Mouse (Mus musculus) kidney, postnatal 0 days (tissue): ENCODE measurements around the gene Scn4a. TPM values are rescaled to one million over a fixed set of nuclear protein-coding genes. Genes with fewer than 3 reads are reported as not detected.

Source experiments
- ATAC-seq: fragments of 200-750 bp; cut with Nextera tagmentation; replicated peaks from 2 replicates; pipeline ENCODE4 v1.8.0; 2017; ENCODE audit warnings: low read depth, moderate number of reproducible peaks, moderate TSS enrichment, moderate library complexity; ENCODE audit not compliant: low FRiP score
- DNase-seq: peaks from one replicate; pipeline ENCODE4 v3.0.0-alpha.2; 2016; ENCODE audit warnings: low spot score
- H3K27ac ChIP-seq: fragments of 300-500 bp; sonication (generic); 2 replicates; pipeline ENCODE4 v1.5.1; 2014; ENCODE audit warnings: mild to moderate bottlenecking
- H3K27me3 ChIP-seq: fragments of 300-500 bp; sonication (generic); 2 replicates; pipeline ENCODE4 v1.6.1; 2014; ENCODE audit warnings: low read length, mixed read lengths; ENCODE audit not compliant: insufficient read depth
- H3K36me3 ChIP-seq: fragments of 300-500 bp; sonication (generic); 2 replicates; pipeline ENCODE4 v1.6.1; 2014; ENCODE audit warnings: low read length, mixed read lengths; ENCODE audit not compliant: insufficient read depth
- H3K4me1 ChIP-seq: fragments of 300-500 bp; sonication (generic); replicated peaks from 2 replicates; pipeline ENCODE4 v1.6.1; 2014; ENCODE audit warnings: antibody characterized with exemption, low read length, mixed read lengths; ENCODE audit not compliant: insufficient read depth
- H3K4me2 ChIP-seq: fragments of 300-500 bp; sonication (generic); 2 replicates; pipeline ENCODE4 v1.6.1; 2014; ENCODE audit warnings: mild to moderate bottlenecking, low read length, moderate library complexity, mixed read lengths
- H3K4me3 ChIP-seq: fragments of 300-500 bp; sonication (generic); replicated peaks from 2 replicates; pipeline ENCODE4 v1.5.1; 2014; ENCODE audit warnings: low read depth, low read length
- H3K9ac ChIP-seq: fragments of 300-500 bp; sonication (generic); 2 replicates; pipeline ENCODE4 v1.6.1; 2014; ENCODE audit warnings: low read depth, low read length
- H3K9me3 ChIP-seq: fragments of 300-500 bp; sonication (generic); replicated peaks from 2 replicates; pipeline ENCODE4 v1.6.1; 2016; ENCODE audit warnings: low read length, inconsistent platforms, mixed read lengths
- CTCF ChIP-seq: IDR thresholded peaks from 2 replicates; pipeline ENCODE4 v1.5.1; 2016; ENCODE audit warnings: antibody characterized with exemption, low read depth, mild to moderate bottlenecking, moderate library complexity
- WGBS: fragments of 180-500 bp; shearing (Covaris S2); extraction: QIAGEN DNeasy Blood & Tissue Kit; methylation state at CpG from one replicate; pipeline ENCODE4 v1.1.7; 2014; 5-methylcytosine and 5-hydroxymethylcytosine counted together
- polyA plus RNA-seq: library from polyadenylated mRNA; unstranded; fragments of >200 nt; fragmentation: Nextera tagmentation; extraction: Ambion mirVana; gene quantifications from 2 replicates; pipeline ENCODE4 v1.2.1, GENCODE M21; 2015

The Scn4a gene
- polyA plus RNA-seq, 1 experiment from 2014 or later, result 0.22 TPM

DNA sequence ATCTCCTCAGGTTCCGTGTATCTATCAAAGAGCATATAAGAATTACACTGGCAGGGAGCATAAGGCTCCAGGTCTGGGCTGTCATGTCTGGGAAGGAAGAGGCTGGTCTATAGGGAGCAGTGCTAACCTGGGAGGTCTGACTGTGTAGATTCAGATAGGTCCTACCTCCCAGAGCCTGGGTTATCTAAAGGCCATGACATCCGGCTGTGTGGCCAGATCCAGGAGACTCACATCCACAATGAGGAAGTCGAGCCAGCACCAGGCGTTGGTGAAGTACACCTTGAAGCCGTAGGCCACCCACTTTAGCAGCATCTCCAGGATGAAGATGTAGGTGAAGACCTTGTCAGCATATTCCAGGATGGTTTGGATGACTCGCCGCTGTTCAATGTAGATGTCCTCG lies 26.6 kb downstream of the Scn4a start:
- WGBS, result 86% methylated on average over 8 of the region's 8 CpGs
- H3K4me1 ChIP-seq, result peaks cover 16% of the 10 kb centered on the region

GRCm38 (mm10) chr11:106325566-106326206 lies 27.4 kb downstream of the Scn4a start:
- Histone ChIP-seq H3K4me2 (no peak overlapping the region), H3K27me3 (no peaks in the 10 kb centered on the region), H3K9ac (no peak overlapping the region; the same call in 1 of the 2 replicates), H3K4me1 (peaks cover 16% of the 10 kb centered on the region), H3K4me3 (no peak overlapping the region), H3K9me3 (no peaks in the 10 kb centered on the region), H3K36me3 (no peaks in the 10 kb centered on the region), H3K27ac (peak overlapping the region; percentile 58)
- TF ChIP-seq CTCF, result peak; percentile 85
- ATAC-seq (peak; percentile 3; the same call in 1 of the 2 replicates), DNase-seq (peak; percentile 72)
- 56% methylated on average over 8 of the region's 8 CpGs for WGBS

More for the DNA sequence above, 26.6 kb downstream of the Scn4a start:
- DNase-seq, result no peak
- Histone ChIP-seq H3K9me3 (no peaks in the 10 kb centered on the region), H3K9ac (no peak overlapping the region), H3K36me3 (no peaks in the 10 kb centered on the region), H3K4me2 (no peak overlapping the region), H3K4me3 (no peak overlapping the region), H3K27me3 (no peaks in the 10 kb centered on the region), H3K27ac (no peak overlapping the region)
- no peak for ATAC-seq
- no peak for TF ChIP-seq CTCF

- no peaks in the 10 kb centered on the region for H3K27me3 ChIP-seq
- H3K4me3 ChIP-seq, result no peak overlapping the region
- H3K4me2 ChIP-seq, result no peak overlapping the region
- 37% methylated on average over 5 of the region's 5 CpGs for WGBS
- peak overlapping the region; percentile 58 for H3K27ac ChIP-seq
- no peak overlapping the region; the same call in 1 of the 2 replicates for H3K9ac ChIP-seq
- peaks cover 16% of the 10 kb centered on the region for H3K4me1 ChIP-seq
- H3K9me3 ChIP-seq, result no peaks in the 10 kb centered on the region
- no peak for TF ChIP-seq CTCF
- no peaks in the 10 kb centered on the region for H3K36me3 ChIP-seq
- DNase-seq, result peak; percentile 89
- ATAC-seq, result peak; percentile 55
Observed at GRCm38 (mm10) chr11:106324858-106325257, 28.2 kb downstream of the Scn4a start.

- Histone ChIP-seq H3K9me3 (no peaks in the 10 kb centered on the region), H3K4me3 (no peak overlapping the region), H3K36me3 (no peaks in the 10 kb centered on the region), H3K4me2 (no peak overlapping the region), H3K9ac (no peak overlapping the region), H3K27me3 (no peaks in the 10 kb centered on the region), H3K27ac (no peak overlapping the region), H3K4me1 (peaks cover 13% of the 10 kb centered on the region)
- TF ChIP-seq CTCF, result no peak
- 53% methylated on average over 21 of the region's 21 CpGs for WGBS
- ATAC-seq (no peak), DNase-seq (no peak)
Observed at GRCm38 (mm10) chr11:106318406-106319366, 34.4 kb downstream of the Scn4a start.

GRCm38 (mm10) chr11:106317801-106318200 lies 35.3 kb downstream of the Scn4a start:
- Histone ChIP-seq H3K27ac (no peak overlapping the region), H3K9me3 (no peaks in the 10 kb centered on the region), H3K9ac (no peak overlapping the region), H3K4me1 (peaks cover 18% of the 10 kb centered on the region), H3K4me3 (no peak overlapping the region), H3K36me3 (no peaks in the 10 kb centered on the region), H3K4me2 (no peak overlapping the region), H3K27me3 (no peaks in the 10 kb centered on the region)
- 77% methylated on average over 7 of the region's 7 CpGs for WGBS
- no peak for TF ChIP-seq CTCF
- DNase-seq (no peak), ATAC-seq (no peak)

DNA sequence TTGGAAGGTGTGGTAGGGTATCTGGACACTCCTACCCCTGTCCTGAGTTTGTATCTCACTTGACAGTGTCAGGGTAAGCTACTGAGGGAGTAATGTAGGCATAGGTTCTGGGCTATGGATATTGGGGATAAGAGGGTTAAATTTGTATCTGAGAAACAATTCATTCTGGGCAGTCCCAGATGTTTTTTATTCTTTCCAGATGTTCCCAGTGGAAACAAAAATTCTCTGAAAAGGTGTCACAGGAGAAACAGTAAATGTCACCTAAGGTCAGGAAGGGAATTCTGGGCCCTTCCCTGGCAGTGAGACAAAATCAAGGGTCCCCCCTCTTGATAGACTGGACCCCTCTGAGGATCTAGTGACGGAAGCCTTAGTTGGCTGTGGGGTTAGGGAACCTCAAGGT lies 36.7 kb downstream of the Scn4a start:
- ATAC-seq, result no peak
- H3K9ac ChIP-seq, result no peak overlapping the region
- H3K9me3 ChIP-seq, result no peaks in the 10 kb centered on the region
- no peak overlapping the region for H3K4me2 ChIP-seq
- TF ChIP-seq CTCF, result no peak
- no peak overlapping the region for H3K27ac ChIP-seq
- peaks cover 18% of the 10 kb centered on the region for H3K4me1 ChIP-seq
- no peaks in the 10 kb centered on the region for H3K36me3 ChIP-seq
- no peaks in the 10 kb centered on the region for H3K27me3 ChIP-seq
- no peak for DNase-seq
- no peak overlapping the region for H3K4me3 ChIP-seq
- WGBS, result 81% methylated on average over 1 of the region's 1 CpGs
